Mouse (Mus musculus) limb, embryonic 14.5 days (tissue): ENCODE measurements around the gene Arhgef3. TPM values are rescaled to one million over a fixed set of nuclear protein-coding genes. Genes with fewer than 3 reads are reported as not detected.

Experiments
- ATAC-seq: fragments of 200-750 bp; cut with Nextera tagmentation; 2 replicates; pipeline ENCODE4 v1.8.0; 2017; ENCODE audit warnings: low read depth, moderate number of reproducible peaks, moderate TSS enrichment; ENCODE audit not compliant: low FRiP score
- DNase-seq: peaks from one replicate; pipeline ENCODE4 v3.0.0-alpha.2; 2015; ENCODE audit warnings: low spot score
- H3K27ac ChIP-seq: fragments of 300-500 bp; sonication (generic); replicated peaks from 2 replicates; pipeline ENCODE4 v1.5.1; 2014; ENCODE audit warnings: low read depth, mild to moderate bottlenecking, low read length, moderate library complexity, mixed read lengths
- H3K27me3 ChIP-seq: fragments of 300-500 bp; sonication (generic); 2 replicates; pipeline ENCODE4 v1.6.1; 2014; ENCODE audit warnings: low read length, mixed read lengths; ENCODE audit not compliant: control insufficient read depth, insufficient read depth
- H3K36me3 ChIP-seq: fragments of 300-500 bp; sonication (generic); 2 replicates; pipeline ENCODE4 v1.6.1; 2014; ENCODE audit warnings: mild to moderate bottlenecking, low read length, moderate library complexity, mixed read lengths; ENCODE audit not compliant: control insufficient read depth, insufficient read depth
- H3K4me1 ChIP-seq: fragments of 300-500 bp; sonication (generic); 2 replicates; pipeline ENCODE4 v1.6.1; 2014; ENCODE audit warnings: antibody characterized with exemption, low read length, mixed read lengths; ENCODE audit not compliant: control insufficient read depth, insufficient read depth
- H3K4me2 ChIP-seq: fragments of 300-500 bp; sonication (generic); replicated peaks from 2 replicates; pipeline ENCODE4 v1.6.1; 2014; ENCODE audit warnings: low read depth, mild to moderate bottlenecking, low read length, moderate library complexity; ENCODE audit not compliant: severe bottlenecking
- H3K4me3 ChIP-seq: fragments of 300-500 bp; sonication (generic); replicated peaks from 2 replicates; pipeline ENCODE4 v1.5.1; 2014; ENCODE audit warnings: low read length
- H3K9ac ChIP-seq: fragments of 300-500 bp; sonication (generic); 2 replicates; pipeline ENCODE4 v1.6.1; 2014; ENCODE audit warnings: mild to moderate bottlenecking, low read depth, low read length, moderate library complexity; ENCODE audit not compliant: severe bottlenecking
- H3K9me3 ChIP-seq: fragments of 300-500 bp; sonication (generic); 2 replicates; pipeline ENCODE4 v1.6.1; 2016; ENCODE audit warnings: low read length; ENCODE audit not compliant: control insufficient read depth
- POLR2A ChIP-seq: fragments of 200-500 bp; IDR thresholded peaks from 2 replicates; pipeline ENCODE4 v1.8.0; 2012; ENCODE audit warnings: inconsistent platforms, mild to moderate bottlenecking, moderate library complexity, borderline replicate concordance; ENCODE audit not compliant: insufficient read depth, insufficient read length; ENCODE audit errors: extremely low read depth
- WGBS: fragments of 180-500 bp; shearing (Covaris S2); extraction: QIAGEN DNeasy Blood & Tissue Kit; methylation state at CpG from one replicate; pipeline ENCODE4 v1.1.7; 2014; 5-methylcytosine and 5-hydroxymethylcytosine counted together
- polyA plus RNA-seq, 2 experiments: library from polyadenylated mRNA; depleted of rRNA in 1 of 2; stranded (reverse) in 1 of 2; unstranded in 1 of 2; fragments of >200 nt; fragmentation: Nextera tagmentation in 1 of 2; extraction: Ambion mirVana in 1 of 2; gene quantifications; 2 replicates each; pipeline versions ENCODE4 v1.2.1 to v1.2.3; 2012 to 2014

The Arhgef3 gene
- polyA plus RNA-seq, 2 experiments = 14.3 to 22.5 TPM

- peaks cover 11% of the 10 kb centered on the region; the same call in 1 of the 2 replicates for H3K4me1 ChIP-seq
- no peaks in the 10 kb centered on the region for H3K9me3 ChIP-seq
- no peak overlapping the region for H3K27ac ChIP-seq
- no peak for TF ChIP-seq POLR2A
- 25% methylated on average over 2 of the region's 2 CpGs for WGBS
- no peak overlapping the region for H3K9ac ChIP-seq
- ATAC-seq (0 out of 2 replicates have a peak, but pooled peaks have one; percentile 23), DNase-seq (no peak)
- no peaks in the 10 kb centered on the region for H3K36me3 ChIP-seq
- no peaks in the 10 kb centered on the region for H3K27me3 ChIP-seq
- no peak overlapping the region for H3K4me3 ChIP-seq
- no peak overlapping the region for H3K4me2 ChIP-seq
Observed at GRCm38 (mm10) chr14:27158782-27159181, 44.1 kb downstream of the Arhgef3 start.

GRCm38 (mm10) chr14:27160762-27161161, 46.1 kb downstream of the Arhgef3 start:
- Histone ChIP-seq H3K27me3 (no peaks in the 10 kb centered on the region), H3K4me1 (peaks cover 4% of the 10 kb centered on the region; the same call in 1 of the 2 replicates), H3K9ac (no peak overlapping the region), H3K36me3 (no peaks in the 10 kb centered on the region), H3K27ac (no peak overlapping the region), H3K4me3 (no peak overlapping the region), H3K4me2 (no peak overlapping the region), H3K9me3 (no peaks in the 10 kb centered on the region)
- ATAC-seq = no peak
- DNase-seq = no peak
- 85% methylated on average over 7 of the region's 7 CpGs for WGBS
- TF ChIP-seq POLR2A = no peak

- TF ChIP-seq POLR2A = no peak
- DNase-seq (no peak), ATAC-seq (no peak)
- 88% methylated on average over 6 of the region's 6 CpGs for WGBS
- Histone ChIP-seq H3K36me3 (no peaks in the 10 kb centered on the region), H3K4me1 (peaks cover 9% of the 10 kb centered on the region; the same call in 1 of the 2 replicates), H3K9ac (no peak overlapping the region), H3K4me3 (no peak overlapping the region), H3K27ac (no peak overlapping the region), H3K4me2 (no peak overlapping the region), H3K9me3 (no peaks in the 10 kb centered on the region), H3K27me3 (no peaks in the 10 kb centered on the region)
Observed at GRCm38 (mm10) chr14:27164639-27165038, 49.9 kb downstream of the Arhgef3 start.

- H3K9me3 ChIP-seq = no peaks in the 10 kb centered on the region
- 51% methylated on average over 8 of the region's 8 CpGs for WGBS
Observed at GRCm38 (mm10) chr14:27166751-27167150, 52.1 kb downstream of the Arhgef3 start.

GRCm38 (mm10) chr14:27167177-27167576, 52.5 kb downstream of the Arhgef3 start:
- Histone ChIP-seq H3K27ac (peak overlapping the region; percentile 38; the same call in 1 of the 2 replicates), H3K9ac (no peak overlapping the region), H3K4me1 (peaks cover 20% of the 10 kb centered on the region), H3K4me2 (no peak overlapping the region), H3K27me3 (no peaks in the 10 kb centered on the region), H3K36me3 (no peaks in the 10 kb centered on the region), H3K9me3 (no peaks in the 10 kb centered on the region), H3K4me3 (no peak overlapping the region)
- TF ChIP-seq POLR2A = no peak
- ATAC-seq = peak; percentile 17; the same call in 1 of the 2 replicates
- 66% methylated on average over 4 of the region's 4 CpGs for WGBS
- no peak for DNase-seq

More at GRCm38 (mm10) chr14:27166751-27167150, 52.1 kb downstream of the Arhgef3 start:
- no peak overlapping the region for H3K4me2 ChIP-seq
- no peak overlapping the region for H3K4me3 ChIP-seq
- peaks cover 19% of the 10 kb centered on the region for H3K4me1 ChIP-seq
- ATAC-seq = peak; percentile 63
- no peaks in the 10 kb centered on the region for H3K36me3 ChIP-seq
- TF ChIP-seq POLR2A = no peak
- peak overlapping the region; percentile 38; the same call in 1 of the 2 replicates for H3K27ac ChIP-seq
- H3K9ac ChIP-seq = no peak overlapping the region
- DNase-seq = peak; percentile 69
- no peaks in the 10 kb centered on the region for H3K27me3 ChIP-seq

GRCm38 (mm10) chr14:27168387-27168786, 53.7 kb downstream of the Arhgef3 start:
- Histone ChIP-seq H3K4me3 (no peak overlapping the region), H3K36me3 (no peaks in the 10 kb centered on the region), H3K4me2 (no peak overlapping the region), H3K9ac (no peak overlapping the region), H3K9me3 (no peaks in the 10 kb centered on the region), H3K27me3 (no peaks in the 10 kb centered on the region), H3K27ac (no peak overlapping the region), H3K4me1 (peaks cover 28% of the 10 kb centered on the region)
- DNase-seq (no peak), ATAC-seq (no peak)
- no peak for TF ChIP-seq POLR2A
- 87% methylated on average over 5 of the region's 5 CpGs for WGBS
